In the genomic region with DNA sequence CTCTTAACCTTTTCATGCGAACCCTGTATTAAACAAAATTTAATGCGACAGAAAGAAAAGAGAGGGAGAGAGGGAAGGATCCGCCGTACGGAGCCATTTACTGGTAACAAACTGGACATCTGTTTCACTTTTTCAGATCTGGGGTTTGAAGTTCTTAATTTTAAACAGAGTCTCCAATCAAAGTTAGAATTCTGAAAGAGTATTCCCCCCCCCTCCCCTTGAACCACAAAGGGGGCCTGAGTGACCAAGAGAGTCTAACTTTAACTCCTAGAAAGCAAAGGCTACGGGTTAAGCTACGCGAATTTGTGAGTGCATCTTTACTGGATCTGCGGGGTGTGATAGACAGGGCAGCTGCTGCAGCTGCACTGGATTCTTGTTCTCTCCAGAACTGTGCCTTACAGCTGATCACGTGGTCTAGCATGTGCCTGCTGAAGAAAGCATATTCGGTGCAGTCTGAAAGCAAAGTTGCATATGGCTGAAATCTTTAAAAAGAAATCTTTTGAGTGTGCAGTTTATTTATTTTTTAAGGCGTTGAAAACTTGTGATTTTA, we compare ENCODE assay signal across 9 mouse cellular contexts. TPM values are rescaled to one million over a fixed set of nuclear protein-coding genes. Genes with fewer than 3 reads are reported as not detected.
A peak's percentile ranks its signal among the peaks of the same experiment; 100 is the strongest.
DNase-seq lines count a peak whose midpoint lies in the region; ATAC-seq and TF ChIP-seq lines count a peak whose summit lies in the region.
"Had no signal": no experiment of that assay in that cellular context is flagged by ENCODE, and none has a peak within 500 bp of the region (broad histone marks: within the 10 kb centered on the region; RNA-seq: fewer than 3 reads in every experiment).

No protein-coding gene starts in this region.

- in situ Hi-C loops in CH12.LX (cut with MboI; ENCODE audit: low pct_ligation_motif_present, low pct_unique_long_range_greater_than_20kb, low sequenced_read_pairs): no loop called here

- H3K27ac ChIP-seq in CH12.LX (ENCODE audit: insufficient read depth, low read depth): no peak overlapping the region
- no peak overlapping the region for H3K27ac ChIP-seq in hindbrain, embryonic 10.5 days
- no peak overlapping the region for H3K27ac ChIP-seq in liver, postnatal 0 days (ENCODE audit: low read depth)

- H3K79me2 ChIP-seq in CH12.LX (replicated peaks; ENCODE audit: control insufficient read depth, extremely low read depth, insufficient read depth, poor library complexity, severe bottlenecking): no peaks in the 10 kb centered on the region

- H3K9me3 ChIP-seq in CH12.LX (replicated peaks; ENCODE audit: low read length): no peaks in the 10 kb centered on the region
- H3K9me3 ChIP-seq in hindbrain, embryonic 10.5 days: no peaks in the 10 kb centered on the region
- no peaks in the 10 kb centered on the region for H3K9me3 ChIP-seq in liver, postnatal 0 days (ENCODE audit: low read length)

- ATAC-seq in liver, postnatal 0 days: no peak

- TF ChIP-seq EP300 in CH12.LX (IDR thresholded peaks at IDR 0.05; ENCODE audit: low read length): no peak
- no peak for TF ChIP-seq EP300 in liver, postnatal 0 days (IDR thresholded peaks at IDR 0.05; ENCODE audit: low read depth)

- H3K4me3 ChIP-seq in CH12.LX (replicated peaks in 1 of 3; ENCODE audit: low read depth in 2 of 3, low read length in 2 of 3, poor library complexity in 1 of 3): no peak overlapping the region
- H3K4me3 ChIP-seq in hindbrain, embryonic 10.5 days: peak overlapping the region; percentile 39
- peak overlapping the region; percentile 9; the same call in 1 of the 2 replicates for H3K4me3 ChIP-seq in liver, postnatal 0 days (ENCODE audit: low read depth, low read length)

- DNase-seq in CH12.LX (ENCODE audit: extremely low read depth): no peak
- peak; percentile 12 for DNase-seq in NIH3T3 (ENCODE audit: low read depth)
- DNase-seq in hindbrain, embryonic 10.5 days (ENCODE audit: low spot score): peak; percentile 53
- DNase-seq in liver, postnatal 0 days: no peak
- no peak for DNase-seq in frontal cortex, postnatal 25 days (ENCODE audit: low spot score in 2 of 2)
- no peak for DNase-seq in testis, postnatal 14 days (ENCODE audit: low spot score)
- no peak for DNase-seq in right cerebral cortex, postnatal 14 days
- DNase-seq in ovary, postnatal 36 days (ENCODE audit: low spot score): no peak
- DNase-seq: gastrocnemius, postnatal 36 days had no signal

- peaks cover 2 to 21% of the 10 kb centered on the region in 2 experiments; a peak in 3 of 4 replicates for H3K4me1 ChIP-seq in CH12.LX (ENCODE audit: control insufficient read depth in 1 of 2, insufficient read depth in 2 of 2)
- H3K4me1 ChIP-seq in hindbrain, embryonic 10.5 days (replicated peaks): peaks cover 10% of the 10 kb centered on the region
- no peaks in the 10 kb centered on the region for H3K4me1 ChIP-seq in liver, postnatal 0 days (ENCODE audit: insufficient read depth)

- no peak overlapping the region for H3K9ac ChIP-seq in CH12.LX (ENCODE audit: insufficient read depth, low read depth)
- no peak overlapping the region for H3K9ac ChIP-seq in liver, postnatal 0 days (replicated peaks)

- no peaks in the 10 kb centered on the region for H3K36me3 ChIP-seq in CH12.LX (replicated peaks in 1 of 2; ENCODE audit: control insufficient read depth in 1 of 2, insufficient read depth in 1 of 2, low read length in 1 of 2)
- H3K36me3 ChIP-seq in hindbrain, embryonic 10.5 days: no peaks in the 10 kb centered on the region
- H3K36me3 ChIP-seq in liver, postnatal 0 days (replicated peaks; ENCODE audit: insufficient read depth, low read length): no peaks in the 10 kb centered on the region

- TF ChIP-seq POLR2A in CH12.LX (IDR thresholded peaks at IDR 0.05; ENCODE audit: low read depth, low read length): no peak

- H3K4me2 ChIP-seq in CH12.LX (ENCODE audit: insufficient read depth, low read depth, poor library complexity, severe bottlenecking): no peak overlapping the region
- H3K4me2 ChIP-seq in liver, postnatal 0 days (ENCODE audit: low read depth, low read length): peak overlapping the region; percentile 13; the same call in 1 of the 2 replicates

- no peak for TF ChIP-seq CTCF in CH12.LX (conservative IDR thresholded peaks at IDR 0.05 in 1 of 2, IDR thresholded peaks at IDR 0.05 in 1 of 2; ENCODE audit: low read depth in 2 of 2, low read length in 2 of 2)
- TF ChIP-seq CTCF in liver, postnatal 0 days (IDR thresholded peaks at IDR 0.05; ENCODE audit: low read depth): no peak

- dilution Hi-C loops in CH12.LX (cut with MboI; ENCODE audit: extremely low pct_ligation_motif_present, extremely low pct_unique_long_range_greater_than_20kb, low sequenced_read_pairs): no loop called here

- 4% methylated on average over 12 of the region's 12 CpGs for WGBS in hindbrain, embryonic 10.5 days
- 7% methylated on average over 12 of the region's 12 CpGs for WGBS in liver, postnatal 0 days (ENCODE audit: insufficient replicate concordance)

- no peaks in the 10 kb centered on the region for H3K27me3 ChIP-seq in CH12.LX (replicated peaks)
- H3K27me3 ChIP-seq in hindbrain, embryonic 10.5 days (ENCODE audit: insufficient read depth, poor library complexity, severe bottlenecking): peaks cover 98% of the 10 kb centered on the region
- H3K27me3 ChIP-seq in liver, postnatal 0 days (ENCODE audit: insufficient read depth, low read length): peaks cover 63% of the 10 kb centered on the region

- no peak for TF ChIP-seq RAD21 in CH12.LX (IDR thresholded peaks at IDR 0.05; ENCODE audit: low read depth, low read length)

TF ChIP-seq in CH12.LX, 34 proteins besides CTCF, POLR2A, EP300 and RAD21:
- TF ChIP-seq USF1 (IDR thresholded peaks at IDR 0.05; ENCODE audit: low read depth, low read length): peak; percentile 25; the same call in 1 of the 2 replicates
- TF ChIP-seq SMC3 (IDR thresholded peaks at IDR 0.05; ENCODE audit: low read depth, low read length): no peak
- no peak for TF ChIP-seq TBP (conservative IDR thresholded peaks at IDR 0.05; ENCODE audit: low read depth, low read length)
- no peak for TF ChIP-seq MAFK (IDR thresholded peaks at IDR 0.05; ENCODE audit: insufficient replicate concordance, low read length)
- no peak for TF ChIP-seq UBTF (IDR thresholded peaks at IDR 0.05; ENCODE audit: low read depth, low read length)
- TF ChIP-seq MAX (IDR thresholded peaks at IDR 0.05; ENCODE audit: low read length): peak; percentile 30; the same call in 1 of the 2 replicates
- no peak for TF ChIP-seq RCOR1 (conservative IDR thresholded peaks at IDR 0.05; ENCODE audit: low read depth, low read length)
- no peak for TF ChIP-seq NELFE (IDR thresholded peaks at IDR 0.05; ENCODE audit: low read depth, low read length)
- no peak for TF ChIP-seq HCFC1 (IDR thresholded peaks at IDR 0.05; ENCODE audit: low read depth, low read length)
- 0 out of 2 replicates have a peak, but pooled peaks have one; percentile 14 for TF ChIP-seq BHLHE40 (IDR thresholded peaks at IDR 0.05; ENCODE audit: low read depth, low read length)

RNA-seq across cellular contexts. Expression of a gene that starts 16.4 kb away (rescaled TPM):
- total RNA-seq in CH12.LX (2012; rRNA removed): 0.04 TPM in 2 replicates
- total RNA-seq in CH12.LX (2014; rRNA removed): 0.07 TPM in 1 of 2 replicates, not detected in the other
- polyA plus RNA-seq in CH12.LX (2012; ENCODE audit: insufficient read length, low read depth): 0.03 and 0.05 TPM in 2 replicates
- 0.82 and 0.90 TPM in 2 replicates for polyA plus RNA-seq in hindbrain, embryonic 10.5 days (2016; fragmentation: Nextera tagmentation; extraction: Ambion mirVana)
- polyA plus RNA-seq in liver, postnatal 0 days (2015; fragmentation: Nextera tagmentation; extraction: Ambion mirVana): not detected in 2 replicates

Comparison
In these comparisons a context has a peak if more than half of its experiments do, and no peak if none do; other contexts are left out.
1. DNase-seq: peak in NIH3T3 (single experiment) and hindbrain, embryonic 10.5 days (single experiment); none in CH12.LX (single experiment), liver, postnatal 0 days (single experiment), frontal cortex, postnatal 25 days (0 of 2), testis, postnatal 14 days (single experiment), right cerebral cortex, postnatal 14 days (single experiment) and ovary, postnatal 36 days (single experiment).
2. H3K4me3 ChIP-seq: peak in hindbrain, embryonic 10.5 days (single experiment) and liver, postnatal 0 days (single experiment); none in CH12.LX (0 of 3).